Mouse (Mus musculus) CH12.LX (cell line): Measurements from ENCODE around the gene Ttc22.

Experiments
- CHD2 ChIP-seq: IDR thresholded peaks from 2 replicates; pipeline ENCODE4 v1.6.1; 2011; ENCODE audit warnings: low read length, improper control_type of control experiment
- CTCF ChIP-seq, 2 experiments: IDR thresholded peaks in 1 of 2; conservative IDR thresholded peaks in 1 of 2; 2 replicates each; pipeline ENCODE4 v1.5.1; 2011 to 2012; ENCODE audit warnings: low read depth in 2 of 2, low read length in 2 of 2, improper control_type of control experiment in 1 of 2, inconsistent platforms in 1 of 2, mild to moderate bottlenecking in 1 of 2, moderate library complexity in 1 of 2
- ELF1 ChIP-seq: IDR thresholded peaks from 2 replicates; pipeline ENCODE4 v1.6.1; 2014; ENCODE audit warnings: low read depth, mild to moderate bottlenecking, inconsistent platforms, low read length, improper control_type of control experiment
- EP300 ChIP-seq: IDR thresholded peaks from 2 replicates; pipeline ENCODE4 v1.6.1; 2011; ENCODE audit warnings: low read length, improper control_type of control experiment
- HCFC1 ChIP-seq: IDR thresholded peaks from 2 replicates; pipeline ENCODE4 v1.6.1; 2012; ENCODE audit warnings: low read depth, mild to moderate bottlenecking, inconsistent platforms, low read length, improper control_type of control experiment
- JUND ChIP-seq: conservative IDR thresholded peaks from 2 replicates; pipeline ENCODE4 v1.6.1; 2011; ENCODE audit warnings: low read depth, low read length, improper control_type of control experiment
- POLR2A ChIP-seq: IDR thresholded peaks from 2 replicates; pipeline ENCODE4 v1.6.1; 2011; ENCODE audit warnings: low read depth, mild to moderate bottlenecking, improper control_type of control experiment, low read length

- TF ChIP-seq CTCF (conservative IDR thresholded peaks at IDR 0.05 in 1 of 2, IDR thresholded peaks at IDR 0.05 in 1 of 2; ENCODE audit: low read depth in 2 of 2, low read length in 2 of 2): no peak
- no peak for TF ChIP-seq EP300
- no peak for TF ChIP-seq HCFC1
- TF ChIP-seq POLR2A: no peak
- TF ChIP-seq JUND: no peak
- no peak for TF ChIP-seq CHD2
- TF ChIP-seq ELF1: no peak
Measured at GRCm38 (mm10) chr4:106634086-106634479, 11.9 kb downstream of the Ttc22 start.
